Mouse (Mus musculus) forebrain, embryonic 11.5 days (tissue): ENCODE data around the gene Dctn2. TPM values are rescaled to one million over a fixed set of nuclear protein-coding genes. Genes with fewer than 3 reads are reported as not detected.

Experiments
- ATAC-seq: fragments of 200-750 bp; cut with Nextera tagmentation; replicated peaks from 2 replicates; pipeline ENCODE4 v1.8.0; 2017; ENCODE audit warnings: moderate TSS enrichment; ENCODE audit not compliant: low FRiP score
- DNase-seq: peaks from one replicate; pipeline ENCODE4 v3.0.0-alpha.2; 2017; ENCODE audit warnings: low spot score
- H3K27ac ChIP-seq: fragments of 300-500 bp; sonication (generic); 2 replicates; pipeline ENCODE4 v1.5.1; 2014; ENCODE audit warnings: low read depth, low read length
- H3K27me3 ChIP-seq: fragments of 300-500 bp; sonication (generic); 2 replicates; pipeline ENCODE4 v1.6.1; 2014; ENCODE audit warnings: mild to moderate bottlenecking, low read length, mixed read lengths; ENCODE audit not compliant: control insufficient read depth, insufficient read depth
- H3K36me3 ChIP-seq: fragments of 300-500 bp; sonication (generic); 2 replicates; pipeline ENCODE4 v1.6.1; 2014; ENCODE audit warnings: mild to moderate bottlenecking, low read length, moderate library complexity, mixed read lengths; ENCODE audit not compliant: control insufficient read depth, insufficient read depth
- H3K4me1 ChIP-seq: fragments of 300-500 bp; sonication (generic); replicated peaks from 2 replicates; pipeline ENCODE4 v1.6.1; 2014; ENCODE audit warnings: low read length, mixed read lengths; ENCODE audit not compliant: control insufficient read depth, insufficient read depth
- H3K4me2 ChIP-seq: fragments of 300-500 bp; sonication (generic); 2 replicates; pipeline ENCODE4 v1.6.1; 2014; ENCODE audit warnings: low read depth, mild to moderate bottlenecking, low read length, moderate library complexity, mixed read lengths; ENCODE audit not compliant: severe bottlenecking
- H3K4me3 ChIP-seq: fragments of 300-500 bp; sonication (generic); 2 replicates; pipeline ENCODE4 v1.5.1; 2014; ENCODE audit warnings: low read depth, low read length
- H3K9ac ChIP-seq: fragments of 300-500 bp; sonication (generic); 2 replicates; pipeline ENCODE4 v1.6.1; 2014; ENCODE audit warnings: low read length
- H3K9me3 ChIP-seq: fragments of 300-500 bp; sonication (generic); 2 replicates; pipeline ENCODE4 v1.6.1; 2016; ENCODE audit warnings: low read length, mixed read lengths; ENCODE audit not compliant: control insufficient read depth
- WGBS: fragments of 180-500 bp; shearing (Covaris S2); extraction: QIAGEN DNeasy Blood & Tissue Kit; methylation state at CpG from one replicate; pipeline ENCODE4 v1.1.7; 2014; 5-methylcytosine and 5-hydroxymethylcytosine counted together
- polyA plus RNA-seq: library from polyadenylated mRNA; unstranded; fragments of >200 nt; fragmentation: Nextera tagmentation; extraction: Ambion mirVana; gene quantifications from 2 replicates; pipeline ENCODE4 v1.2.1, GENCODE M21; 2014

The Dctn2 gene
- polyA plus RNA-seq, 1 experiment from 2014 or later, result 202 TPM

DNA sequence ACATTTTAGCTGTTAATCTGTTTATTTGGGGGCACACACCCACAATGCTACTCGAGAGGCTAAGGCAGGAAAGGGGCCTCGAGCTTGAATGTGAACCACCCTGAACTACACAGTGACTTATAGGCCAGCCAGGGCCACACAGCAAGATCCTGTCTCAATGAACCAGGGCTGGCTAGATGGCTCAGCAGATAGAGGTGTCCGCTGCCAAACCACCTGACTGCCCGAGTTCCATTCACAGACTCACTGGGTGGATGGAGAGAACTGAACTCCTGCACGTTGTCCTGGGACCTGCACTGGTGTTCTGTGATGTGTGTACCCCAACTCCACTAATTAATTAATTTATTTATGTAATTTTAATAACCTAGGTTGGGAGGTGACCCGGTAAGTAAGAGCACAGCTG lies 8.4 kb upstream of the Dctn2 start:
- Histone ChIP-seq H3K9ac (no peak overlapping the region), H3K9me3 (no peaks in the 10 kb centered on the region), H3K36me3 (no peaks in the 10 kb centered on the region), H3K27me3 (peaks cover 2% of the 10 kb centered on the region; the same call in 1 of the 2 replicates), H3K4me2 (no peak overlapping the region), H3K4me3 (no peak overlapping the region), H3K27ac (no peak overlapping the region), H3K4me1 (peaks cover 8% of the 10 kb centered on the region)
- DNase-seq (no peak), ATAC-seq (no peak)
- 86% methylated on average over 6 of the region's 6 CpGs for WGBS

GRCm38 (mm10) chr10:127258489-127258888 lies 7.7 kb upstream of the Dctn2 start:
- peaks cover 8% of the 10 kb centered on the region for H3K4me1 ChIP-seq
- H3K36me3 ChIP-seq, result no peaks in the 10 kb centered on the region
- H3K27ac ChIP-seq, result no peak overlapping the region
- H3K9me3 ChIP-seq, result no peaks in the 10 kb centered on the region
- no peak overlapping the region for H3K4me2 ChIP-seq
- WGBS, result 91% methylated on average over 8 of the region's 8 CpGs
- H3K4me3 ChIP-seq, result no peak overlapping the region
- H3K9ac ChIP-seq, result no peak overlapping the region
- DNase-seq (no peak), ATAC-seq (no peak)
- H3K27me3 ChIP-seq, result peaks cover 4% of the 10 kb centered on the region; the same call in 1 of the 2 replicates

DNA sequence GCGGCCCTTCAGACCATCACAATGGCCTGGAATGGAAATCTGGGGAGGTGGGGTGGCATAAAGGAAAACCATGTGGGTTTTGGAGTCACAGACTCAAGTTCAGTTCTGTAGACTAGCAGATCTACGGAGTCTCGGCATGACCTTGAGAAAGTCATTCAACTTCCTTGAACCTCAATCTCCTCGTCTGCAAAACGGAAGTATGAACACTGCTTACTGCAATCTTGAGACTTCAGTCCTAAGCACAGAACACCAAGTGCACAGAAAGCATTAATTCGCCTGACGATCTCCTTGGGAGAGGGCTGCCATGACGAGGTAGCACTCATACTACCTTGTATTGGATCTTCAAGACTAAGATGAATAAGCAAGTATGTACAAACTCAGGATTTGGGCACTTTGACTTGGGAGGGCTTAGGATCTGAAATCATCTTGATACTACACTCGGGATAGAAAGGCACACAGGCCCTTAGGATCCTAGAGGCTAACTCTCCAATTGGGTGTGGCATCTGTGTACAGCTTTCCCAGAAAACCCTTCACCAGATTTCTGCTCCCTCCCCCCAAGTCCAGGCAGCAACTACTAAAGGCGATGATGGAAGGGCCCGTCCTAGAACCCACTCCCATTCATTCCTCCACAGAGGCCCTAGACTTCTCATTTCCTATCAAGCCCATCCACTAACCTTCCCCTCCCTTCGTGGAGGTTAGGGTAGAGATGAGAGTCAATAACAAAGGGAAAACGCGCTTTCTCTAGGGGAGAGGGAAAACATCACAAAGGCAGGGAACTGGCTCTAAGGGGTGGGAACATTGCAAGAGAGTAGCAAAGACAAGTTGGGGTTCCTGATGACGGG lies 4.2 kb upstream of the Dctn2 start:
- ATAC-seq, result no peak
- Histone ChIP-seq H3K4me1 (peaks cover 9% of the 10 kb centered on the region), H3K27me3 (peaks cover 10% of the 10 kb centered on the region; the same call in 1 of the 2 replicates), H3K36me3 (no peaks in the 10 kb centered on the region), H3K9me3 (no peaks in the 10 kb centered on the region), H3K27ac (no peak overlapping the region), H3K4me2 (peak overlapping the region; percentile 82), H3K4me3 (peak overlapping the region; percentile 52), H3K9ac (peak overlapping the region; percentile 59)
- DNase-seq, result no peak
- 63% methylated on average over 15 of the region's 15 CpGs for WGBS

- Histone ChIP-seq H3K27ac (no peak within 1 kb of the TSS; the same call in 1 of the 2 replicates), H3K4me3 (peak within 1 kb of the TSS; percentile 52), H3K9me3 (no peaks in the 10 kb centered on the region), H3K36me3 (no peaks in the 10 kb centered on the region), H3K4me1 (peaks cover 16% of the 10 kb centered on the region), H3K4me2 (peak within 1 kb of the TSS; percentile 82), H3K27me3 (peaks cover 10% of the 10 kb centered on the region; the same call in 1 of the 2 replicates), H3K9ac (peak within 1 kb of the TSS; percentile 59)
- ATAC-seq, result peak; percentile 22; the same call in 1 of the 2 replicates
- 1% methylated on average over 53 of the region's 53 CpGs for WGBS
- DNase-seq, result peak; percentile 77
Measured at GRCm38 (mm10) chr10:127262548-127263398, 3.4 kb upstream of the Dctn2 start, which contains the start of gene Kif5a. TSS of gene Kif5a (minus strand) at chr10:127263348.

GRCm38 (mm10) chr10:127263631-127264030 lies 2.5 kb upstream of the Dctn2 start:
- Histone ChIP-seq H3K4me1 (peaks cover 16% of the 10 kb centered on the region), H3K27me3 (peaks cover 10% of the 10 kb centered on the region; the same call in 1 of the 2 replicates), H3K9me3 (no peaks in the 10 kb centered on the region), H3K4me3 (no peak overlapping the region), H3K27ac (no peak overlapping the region), H3K4me2 (no peak overlapping the region; the same call in 1 of the 2 replicates), H3K9ac (no peak overlapping the region), H3K36me3 (no peaks in the 10 kb centered on the region; the same call in 1 of the 2 replicates)
- ATAC-seq, result no peak
- 38% methylated on average over 3 of the region's 3 CpGs for WGBS
- DNase-seq, result no peak

- no peak overlapping the region for H3K4me2 ChIP-seq
- ATAC-seq (no peak), DNase-seq (no peak)
- H3K36me3 ChIP-seq, result no peaks in the 10 kb centered on the region; the same call in 1 of the 2 replicates
- H3K9me3 ChIP-seq, result no peaks in the 10 kb centered on the region
- H3K4me3 ChIP-seq, result no peak overlapping the region
- H3K9ac ChIP-seq, result no peak overlapping the region
- H3K27me3 ChIP-seq, result peaks cover 10% of the 10 kb centered on the region; the same call in 1 of the 2 replicates
- no peak overlapping the region for H3K27ac ChIP-seq
- H3K4me1 ChIP-seq, result peaks cover 16% of the 10 kb centered on the region
- 82% methylated on average over 8 of the region's 8 CpGs for WGBS
Measured at GRCm38 (mm10) chr10:127264336-127264735, 1.8 kb upstream of the Dctn2 start.

GRCm38 (mm10) chr10:127264971-127265370 lies 1.2 kb upstream of the Dctn2 start:
- H3K4me3 ChIP-seq, result no peak overlapping the region
- ATAC-seq (no peak), DNase-seq (no peak)
- peaks cover 16% of the 10 kb centered on the region for H3K4me1 ChIP-seq
- no peak overlapping the region for H3K9ac ChIP-seq
- no peak overlapping the region for H3K27ac ChIP-seq
- H3K36me3 ChIP-seq, result no peaks in the 10 kb centered on the region; the same call in 1 of the 2 replicates
- 68% methylated on average over 4 of the region's 4 CpGs for WGBS
- H3K27me3 ChIP-seq, result peaks cover 10% of the 10 kb centered on the region; the same call in 1 of the 2 replicates
- H3K9me3 ChIP-seq, result no peaks in the 10 kb centered on the region
- no peak overlapping the region for H3K4me2 ChIP-seq

DNA sequence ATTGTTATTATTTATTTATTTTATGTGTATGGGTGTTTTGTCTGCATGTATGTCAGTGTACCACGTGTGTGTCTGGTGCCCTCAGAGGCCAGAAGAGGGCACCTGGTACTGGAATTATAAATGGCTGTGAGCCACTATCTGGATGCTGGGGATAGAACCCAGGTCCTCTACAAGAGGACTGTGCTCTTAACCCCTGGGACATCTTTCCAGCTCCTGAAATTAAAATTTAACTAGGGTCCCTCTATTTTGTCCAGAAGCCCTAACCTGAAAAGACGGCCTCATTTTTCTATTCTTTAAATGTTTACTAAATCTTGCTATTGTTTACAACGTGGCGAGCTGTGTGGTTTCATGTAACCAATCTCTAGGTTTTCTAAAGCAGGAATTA lies 449 bp upstream of the Dctn2 start:
- Histone ChIP-seq H3K4me3 (peak overlapping the region; percentile 97), H3K9me3 (no peaks in the 10 kb centered on the region), H3K4me2 (peak overlapping the region; percentile 24; the same call in 1 of the 2 replicates), H3K27ac (no peak overlapping the region), H3K36me3 (no peaks in the 10 kb centered on the region; the same call in 1 of the 2 replicates), H3K4me1 (peaks cover 16% of the 10 kb centered on the region), H3K9ac (no peak overlapping the region), H3K27me3 (peaks cover 10% of the 10 kb centered on the region; the same call in 1 of the 2 replicates)
- DNase-seq (no peak), ATAC-seq (peak; percentile 32; the same call in 1 of the 2 replicates)
- WGBS, result 34% methylated on average over 4 of the region's 4 CpGs
